Mouse (Mus musculus): ENCODE measurements around the gene Wfdc10.
A peak's percentile ranks its signal among the peaks of the same experiment; 100 is the strongest.
"Not testable (repeated sequence)": the region's sequence is repeated elsewhere in the genome, so short reads cannot be mapped to it uniquely, and the experiment has no call there.

Wfdc10 gene

GRCm38 (mm10) chr2:164655858-164656257 is at the start of gene Wfdc10:
Gene Wfdc10 (plus strand): TSS chr2:164656046.
- peak in 1 of 2 experiments; percentile 27 for DNase-seq (ENCODE audit: low spot score in 2 of 2)

DNA sequence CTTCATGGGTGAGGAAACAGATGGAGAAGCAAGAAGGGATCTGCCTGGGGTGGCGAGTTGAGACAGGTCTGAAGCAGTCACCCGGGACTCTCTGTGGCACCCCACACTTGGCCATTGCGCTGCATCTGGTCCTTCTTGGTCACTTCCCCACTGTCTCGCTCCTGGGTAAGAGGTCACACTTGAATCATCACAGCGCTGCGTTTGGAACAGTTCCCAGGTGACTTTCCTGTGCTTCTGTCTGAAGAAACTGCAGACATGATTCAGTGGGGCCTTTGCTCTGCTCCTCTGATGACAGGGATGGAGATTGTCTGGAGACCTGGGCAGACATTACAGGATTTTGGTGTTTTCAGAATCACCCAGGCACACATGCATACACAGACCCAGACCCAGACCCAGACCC is 47.1 kb upstream of the Wfdc10 start:
- no peak for DNase-seq (ENCODE audit: low spot score in 2 of 2)

DNA sequence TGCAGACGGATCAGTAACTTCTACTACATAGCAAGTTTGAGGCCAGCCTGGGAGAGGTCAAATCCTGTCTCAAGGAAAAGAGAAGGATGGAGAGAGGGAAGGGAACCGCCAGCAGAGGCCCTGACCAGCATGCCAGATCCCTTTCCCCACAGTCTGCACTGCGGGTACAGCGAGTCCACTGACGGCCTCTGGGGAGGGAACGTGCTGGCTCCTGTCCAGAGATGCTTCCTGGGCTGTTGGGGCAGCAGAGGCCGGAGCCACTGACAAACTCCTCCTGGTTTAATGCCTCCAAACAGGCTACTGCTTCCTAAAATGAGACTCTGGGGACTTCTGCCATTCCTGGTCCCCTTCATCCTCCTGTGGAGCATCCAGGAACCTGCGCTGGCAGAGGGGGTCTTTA is 42.4 kb upstream of the Wfdc10 start, which contains the start of the genes Wfdc6b and Wfdc8:
Gene Wfdc6b, plus strand, starts transcription at position 52 of the 400 bp plus-strand sequence.
Gene Wfdc8, minus strand, starts transcription at position 156 of the 400 bp plus-strand sequence.
- not testable (repeated sequence) for DNase-seq (ENCODE audit: low spot score in 2 of 2)

DNA sequence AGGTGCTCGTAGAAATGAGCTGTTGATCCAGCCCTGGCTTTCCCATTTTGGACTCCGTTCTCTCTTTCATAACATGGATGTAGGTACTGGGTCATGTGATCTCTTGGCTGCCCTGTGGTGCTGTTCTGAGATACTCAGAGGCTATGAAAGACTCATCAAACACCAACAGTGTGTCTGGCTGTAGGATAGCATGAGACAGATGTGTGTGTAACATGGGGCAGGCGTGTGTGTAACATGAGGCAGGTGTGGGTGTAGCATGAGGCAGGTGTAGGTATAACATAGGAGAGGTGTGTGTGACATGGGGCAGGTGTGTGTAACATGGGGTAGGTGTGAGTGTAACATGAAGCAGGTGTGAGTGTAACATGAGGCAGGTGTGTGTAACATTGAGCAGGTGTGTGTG is 40.5 kb upstream of the Wfdc10 start:
- DNase-seq (ENCODE audit: low spot score in 2 of 2), result no peak

- no peak for DNase-seq (ENCODE audit: low spot score in 2 of 2)
Measured at GRCm38 (mm10) chr2:164619050-164619449, 36.8 kb upstream of the Wfdc10 start.

- DNase-seq (ENCODE audit: low spot score in 2 of 2), result no peak
Measured at GRCm38 (mm10) chr2:164621775-164622174, 34.1 kb upstream of the Wfdc10 start.

- DNase-seq (ENCODE audit: low spot score in 2 of 2), result no peak
Measured at GRCm38 (mm10) chr2:164635266-164635665, 20.6 kb upstream of the Wfdc10 start.

- no peak for DNase-seq (ENCODE audit: low spot score in 2 of 2)
Measured at GRCm38 (mm10) chr2:164638696-164639095, 17.1 kb upstream of the Wfdc10 start, which contains the start of gene Wfdc16. Gene Wfdc16 (minus strand): TSS chr2:164638796.

DNA sequence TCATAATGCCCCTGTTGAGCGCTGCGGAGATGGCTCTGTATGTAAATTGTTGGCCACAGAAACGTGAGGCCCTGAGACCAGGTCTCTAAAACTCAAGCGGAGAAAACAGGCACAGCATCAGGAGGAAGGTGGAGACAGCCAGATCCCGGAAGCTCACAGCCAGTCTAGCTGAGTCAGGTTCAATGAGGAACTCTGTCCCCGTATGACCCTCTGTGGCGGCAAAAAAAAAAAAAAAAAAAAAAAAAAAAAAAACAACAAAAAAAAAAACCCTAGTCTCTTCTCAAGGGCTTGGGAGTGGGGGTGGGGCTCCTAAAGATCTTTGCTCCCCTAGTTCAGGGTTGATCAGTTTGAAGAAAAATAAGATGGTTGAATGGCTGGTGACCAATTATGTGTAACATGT is 14.7 kb upstream of the Wfdc10 start:
- DNase-seq (ENCODE audit: low spot score in 2 of 2), result no peak

DNA sequence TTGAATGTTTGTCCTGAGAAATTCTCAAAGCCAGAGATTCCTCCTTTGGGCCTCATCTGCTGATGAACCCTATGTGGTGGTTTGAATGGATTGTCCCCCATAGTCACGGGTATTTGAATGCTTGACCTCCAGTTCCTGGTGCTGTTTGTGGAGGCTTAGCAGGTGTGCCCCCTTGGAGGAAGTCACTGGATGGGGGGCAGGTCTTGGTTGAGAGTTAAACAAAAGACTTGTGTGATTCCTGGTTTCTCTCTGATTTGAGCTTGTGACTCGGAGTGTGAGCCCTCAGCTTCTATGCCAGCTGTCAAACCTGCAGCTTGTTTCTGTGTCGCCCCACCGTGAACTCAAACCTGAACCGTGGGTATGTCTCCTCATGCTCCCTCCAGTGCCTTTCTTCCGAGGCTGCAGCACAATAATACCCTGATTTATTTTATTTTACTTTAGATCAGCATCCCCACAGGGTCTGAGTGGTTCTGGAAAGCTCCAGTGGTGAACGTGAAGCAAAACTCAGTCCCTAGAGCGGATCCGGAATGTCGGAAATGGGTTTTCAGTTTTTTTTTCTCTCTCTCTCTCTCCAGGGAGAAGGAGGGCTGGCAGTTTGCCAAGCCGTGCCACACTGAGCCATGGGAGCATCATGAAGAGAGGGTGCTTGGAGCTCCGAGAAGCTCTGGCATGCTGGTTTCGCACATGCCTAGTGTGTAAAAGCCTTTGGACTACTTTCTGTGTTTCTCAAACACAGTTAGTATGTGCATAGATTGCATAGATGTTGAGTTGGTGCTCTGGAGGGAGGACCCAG is 13.8 kb upstream of the Wfdc10 start:
- no peak for DNase-seq (ENCODE audit: low spot score in 2 of 2)

GRCm38 (mm10) chr2:164656483-164656882 is 637 bp downstream of the Wfdc10 start, which contains the start of gene Wfdc9:
Gene Wfdc9 (minus strand): TSS chr2:164656583.
- no peak for DNase-seq (ENCODE audit: low spot score in 2 of 2)

- DNase-seq (ENCODE audit: low spot score in 2 of 2), result no peak
Measured at GRCm38 (mm10) chr2:164664851-164665250, 9.0 kb downstream of the Wfdc10 start.

GRCm38 (mm10) chr2:164670261-164670660 is 14.4 kb downstream of the Wfdc10 start:
- DNase-seq (ENCODE audit: low spot score in 2 of 2), result no peak

- DNase-seq (ENCODE audit: low spot score in 2 of 2), result no peak
Measured at GRCm38 (mm10) chr2:164670938-164671337, 15.1 kb downstream of the Wfdc10 start.

GRCm38 (mm10) chr2:164673987-164674386 is 18.1 kb downstream of the Wfdc10 start, which contains the start of gene Wfdc11:
Gene Wfdc11 (minus strand): TSS chr2:164674087.
- DNase-seq (ENCODE audit: low spot score in 2 of 2), result peak in 1 of 2 experiments; percentile 15

DNA sequence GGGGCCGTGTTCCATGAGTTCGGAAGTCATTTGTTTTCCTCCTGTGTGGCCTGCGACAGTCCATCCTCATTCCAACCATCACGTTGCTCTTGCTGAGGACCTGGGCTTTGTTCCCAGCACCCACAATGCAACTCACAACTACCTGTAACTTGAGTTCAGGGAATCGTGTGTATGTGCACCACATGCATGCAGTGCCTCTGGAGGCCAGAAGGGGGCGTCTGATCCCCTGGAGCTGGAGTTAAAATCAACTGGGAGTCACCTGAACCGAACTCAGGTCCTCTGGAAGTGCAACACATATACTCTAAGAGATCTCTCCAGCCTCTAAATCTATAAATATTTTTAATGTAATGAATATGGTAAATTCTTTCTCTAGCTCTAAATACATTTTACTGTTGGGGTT is 20.3 kb downstream of the Wfdc10 start:
- no peak for DNase-seq (ENCODE audit: low spot score in 2 of 2)

DNA sequence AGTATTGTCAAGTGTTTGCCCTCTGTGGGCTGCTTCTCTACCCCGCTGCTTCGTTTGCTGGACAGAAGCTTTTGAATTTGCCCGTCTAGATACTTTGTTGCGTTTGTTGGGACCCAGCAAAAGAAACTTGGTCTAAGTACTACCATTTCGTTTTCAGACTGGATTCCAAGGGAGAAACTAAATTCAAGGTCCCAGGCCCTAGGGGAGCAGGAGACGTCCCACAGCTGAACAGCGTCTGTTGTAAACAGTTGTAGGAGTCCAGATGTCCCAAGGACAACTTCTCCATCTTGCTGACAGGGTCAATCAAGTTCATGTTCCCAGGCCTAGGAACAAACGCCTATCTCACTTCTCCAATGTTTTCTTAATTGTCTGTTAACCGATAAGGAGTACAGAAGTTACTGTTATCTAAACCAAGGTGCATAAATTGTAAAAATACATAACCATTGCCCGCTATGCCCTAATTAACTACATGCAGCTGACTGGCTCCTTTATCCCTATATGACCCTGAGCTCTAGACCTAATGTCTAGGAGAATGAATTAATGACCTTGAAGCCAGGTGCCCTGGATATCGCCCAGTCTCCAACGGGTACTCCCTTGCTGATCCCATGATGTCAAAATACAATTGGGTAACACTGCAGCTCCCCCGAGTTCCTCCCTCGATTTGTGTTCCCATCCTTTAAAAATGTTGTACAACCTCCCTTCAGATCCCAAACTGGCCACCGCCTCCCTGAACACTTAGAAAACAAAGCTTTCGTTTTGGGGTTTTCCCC is 21.3 kb downstream of the Wfdc10 start:
- DNase-seq (ENCODE audit: low spot score in 2 of 2), result no peak

GRCm38 (mm10) chr2:164678848-164679625 is 23.2 kb downstream of the Wfdc10 start:
- DNase-seq (ENCODE audit: low spot score in 2 of 2), result peak; percentile 36 to 45

DNA sequence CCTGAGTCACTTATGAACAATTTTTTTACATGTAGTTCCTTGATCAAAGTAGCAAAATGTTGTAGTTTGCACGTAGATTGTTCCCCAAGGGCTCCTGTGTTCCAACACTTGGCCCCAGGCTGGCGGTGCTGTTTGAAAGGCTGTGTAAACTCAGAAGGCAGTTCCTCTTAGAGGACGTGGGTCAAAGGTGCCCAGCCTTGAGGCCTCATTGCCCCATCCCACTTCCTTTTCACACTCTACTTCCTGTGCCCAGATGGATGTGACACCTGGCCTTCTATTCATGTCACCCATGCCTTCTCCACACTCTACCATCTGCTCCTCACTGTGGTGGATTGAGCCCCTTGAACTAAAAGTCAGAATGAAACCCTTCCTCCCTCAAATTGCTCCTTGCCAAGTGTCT is 24.1 kb downstream of the Wfdc10 start:
- no peak for DNase-seq (ENCODE audit: low spot score in 2 of 2)

GRCm38 (mm10) chr2:164684807-164685206 is 29.0 kb downstream of the Wfdc10 start, which contains the start of gene Wfdc13:
Gene Wfdc13 (plus strand): TSS chr2:164685107.
- no peak for DNase-seq (ENCODE audit: low spot score in 2 of 2)

DNA sequence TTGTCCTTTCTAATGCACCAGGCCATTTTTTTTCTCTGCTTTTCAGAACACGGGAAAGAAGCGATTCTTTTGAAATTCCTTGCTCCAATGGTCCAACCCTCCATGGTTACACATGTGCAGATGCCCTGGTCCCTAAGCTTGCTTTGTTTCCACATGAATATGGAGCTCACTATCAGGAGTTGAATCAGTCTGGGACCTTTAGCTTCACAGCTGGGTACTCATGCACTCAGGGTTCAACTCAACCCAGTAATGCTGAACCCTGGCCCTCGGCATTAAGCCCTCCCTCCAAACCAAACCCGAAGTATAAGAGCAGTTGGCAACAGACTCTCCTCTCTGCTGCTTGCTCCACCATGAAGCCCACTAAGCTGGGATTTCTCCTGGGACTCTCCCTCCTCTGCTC is 42.4 kb downstream of the Wfdc10 start, which contains the start of gene Spint4:
Gene Spint4, plus strand, starts transcription at position 301 of the 400 bp plus-strand sequence.
- DNase-seq (ENCODE audit: low spot score in 2 of 2), result no peak

Data from urinary bladder, adult 18-20 months (tissue).